Mouse (Mus musculus): ENCODE measurements around the gene Fbxo21. TPM values are rescaled to one million over a fixed set of nuclear protein-coding genes. Genes with fewer than 3 reads are reported as not detected.
A peak's percentile ranks its signal among the peaks of the same experiment; 100 is the strongest.

The Fbxo21 gene
- polyA plus RNA-seq (2015; fragmentation: Nextera tagmentation; extraction: Ambion mirVana): 51.0 and 53.0 TPM in 2 replicates

- Histone ChIP-seq H3K4me1 (peaks cover 28% of the 10 kb centered on the region), H3K27me3 (replicated peaks) (no peaks in the 10 kb centered on the region), H3K9ac (peak within 1 kb of the TSS; percentile 98), H3K4me2 (peak within 1 kb of the TSS; percentile 84), H3K27ac (replicated peaks) (peak within 1 kb of the TSS; percentile 82), H3K36me3 (peaks cover 32% of the 10 kb centered on the region), H3K4me3 (peak within 1 kb of the TSS; percentile 100), H3K9me3 (no peaks in the 10 kb centered on the region)
- under 1% methylated on average over 88 of the region's 88 CpGs for WGBS
- ATAC-seq (ENCODE audit: extremely low read depth, insufficient number of reproducible peaks, low FRiP score, low TSS enrichment): peak; percentile 92
Observed at GRCm38 (mm10) chr5:117976657-117977500, at the start of gene Fbxo21. Fbxo21 (plus strand) TSS chr5:117976730.

- Histone ChIP-seq H3K27me3 (replicated peaks) (peaks cover 28% of the 10 kb centered on the region), H3K27ac (replicated peaks) (no peak overlapping the region), H3K4me3 (no peak overlapping the region), H3K4me1 (no peaks in the 10 kb centered on the region), H3K36me3 (no peaks in the 10 kb centered on the region), H3K4me2 (no peak overlapping the region), H3K9me3 (no peaks in the 10 kb centered on the region), H3K9ac (no peak overlapping the region)
- WGBS: 83% methylated on average over 2 of the region's 2 CpGs
- ATAC-seq (ENCODE audit: extremely low read depth, insufficient number of reproducible peaks, low FRiP score, low TSS enrichment): no peak
Observed at GRCm38 (mm10) chr5:117928553-117928952, 48.0 kb upstream of the Fbxo21 start.

DNA sequence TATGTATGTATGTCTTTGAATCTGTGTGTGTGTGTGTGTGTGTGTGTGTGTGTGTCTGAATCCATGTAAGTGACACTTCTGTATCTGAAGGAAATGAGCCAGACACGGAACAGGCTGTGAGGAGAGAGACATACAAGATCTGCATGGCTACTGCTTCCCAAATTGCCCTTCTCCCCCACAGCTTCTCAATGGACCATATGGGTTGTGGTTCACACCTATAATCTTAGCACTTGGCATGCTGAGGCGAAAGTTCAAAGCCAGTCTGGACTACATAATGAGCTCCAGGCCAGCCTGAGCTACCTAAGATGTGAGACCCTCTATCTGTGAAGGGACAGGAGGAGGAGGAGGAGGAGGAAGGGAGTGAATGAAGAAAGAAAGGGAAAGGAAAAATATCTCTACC, 44.3 kb upstream of the Fbxo21 start:
- Histone ChIP-seq H3K4me2 (no peak overlapping the region), H3K27ac (replicated peaks) (no peak overlapping the region), H3K9me3 (no peaks in the 10 kb centered on the region), H3K9ac (no peak overlapping the region), H3K4me1 (no peaks in the 10 kb centered on the region), H3K36me3 (no peaks in the 10 kb centered on the region), H3K27me3 (replicated peaks) (peaks cover 41% of the 10 kb centered on the region), H3K4me3 (no peak overlapping the region)
- ATAC-seq (ENCODE audit: extremely low read depth, insufficient number of reproducible peaks, low FRiP score, low TSS enrichment): no peak
- 64% methylated on average over 2 of the region's 2 CpGs for WGBS

DNA sequence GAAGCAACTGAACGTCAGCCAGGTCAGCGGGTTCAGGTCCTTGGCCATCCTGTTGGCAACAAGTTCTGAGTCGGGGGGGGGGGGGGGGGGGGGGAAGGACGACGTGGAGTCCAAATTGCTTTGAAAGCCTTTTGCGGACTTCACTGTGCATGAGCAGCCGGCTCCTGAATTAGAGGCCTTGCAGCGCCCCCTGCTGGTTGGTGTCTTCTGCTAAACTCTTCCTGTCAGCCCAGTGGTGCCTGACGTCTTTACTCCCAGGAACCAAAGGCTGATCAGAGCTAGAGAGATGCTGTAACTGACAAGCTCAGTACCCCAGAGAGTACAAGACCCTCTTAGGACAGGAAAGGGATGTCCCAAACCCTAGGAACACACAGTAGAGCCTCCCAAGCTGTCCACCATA, 43.7 kb upstream of the Fbxo21 start:
- no peak overlapping the region for H3K9ac ChIP-seq
- 3% methylated on average over 9 of the region's 9 CpGs for WGBS
- no peak overlapping the region for H3K4me2 ChIP-seq
- no peak overlapping the region for H3K4me3 ChIP-seq
- H3K4me1 ChIP-seq: no peaks in the 10 kb centered on the region
- ATAC-seq (ENCODE audit: extremely low read depth, insufficient number of reproducible peaks, low FRiP score, low TSS enrichment): no peak
- H3K9me3 ChIP-seq: no peaks in the 10 kb centered on the region
- no peak overlapping the region for H3K27ac ChIP-seq (replicated peaks)
- H3K27me3 ChIP-seq (replicated peaks): peaks cover 44% of the 10 kb centered on the region
- H3K36me3 ChIP-seq: no peaks in the 10 kb centered on the region

GRCm38 (mm10) chr5:117936346-117936745, 40.2 kb upstream of the Fbxo21 start:
- H3K27me3 ChIP-seq (replicated peaks): peaks cover 39% of the 10 kb centered on the region

GRCm38 (mm10) chr5:117937186-117937585, 39.3 kb upstream of the Fbxo21 start:
- Histone ChIP-seq H3K4me2 (no peak overlapping the region), H3K27me3 (replicated peaks) (peaks cover 37% of the 10 kb centered on the region), H3K4me3 (no peak overlapping the region), H3K9me3 (no peaks in the 10 kb centered on the region), H3K4me1 (peaks cover 5% of the 10 kb centered on the region), H3K36me3 (no peaks in the 10 kb centered on the region), H3K9ac (no peak overlapping the region), H3K27ac (replicated peaks) (no peak overlapping the region)
- ATAC-seq (ENCODE audit: extremely low read depth, insufficient number of reproducible peaks, low FRiP score, low TSS enrichment): no peak
- WGBS: 74% methylated on average over 3 of the region's 3 CpGs

More at GRCm38 (mm10) chr5:117936346-117936745, 40.2 kb upstream of the Fbxo21 start:
- no peak overlapping the region for H3K4me2 ChIP-seq
- 60% methylated on average over 16 of the region's 16 CpGs for WGBS
- no peak overlapping the region for H3K4me3 ChIP-seq
- ATAC-seq (ENCODE audit: extremely low read depth, insufficient number of reproducible peaks, low FRiP score, low TSS enrichment): no peak
- H3K4me1 ChIP-seq: peaks cover 5% of the 10 kb centered on the region
- H3K27ac ChIP-seq (replicated peaks): no peak overlapping the region
- no peaks in the 10 kb centered on the region for H3K36me3 ChIP-seq
- no peaks in the 10 kb centered on the region for H3K9me3 ChIP-seq
- H3K9ac ChIP-seq: no peak overlapping the region

- ATAC-seq (ENCODE audit: extremely low read depth, insufficient number of reproducible peaks, low FRiP score, low TSS enrichment): no peak; the same call in 1 of the 2 replicates
- H3K4me2 ChIP-seq: peak overlapping the region; percentile 70
- WGBS: 14% methylated on average over 14 of the region's 14 CpGs
- H3K9me3 ChIP-seq: no peaks in the 10 kb centered on the region
- peak overlapping the region; percentile 67 for H3K9ac ChIP-seq
- H3K27ac ChIP-seq (replicated peaks): no peak overlapping the region
- peaks cover 35% of the 10 kb centered on the region for H3K27me3 ChIP-seq (replicated peaks)
- peaks cover 5% of the 10 kb centered on the region for H3K4me1 ChIP-seq
- H3K36me3 ChIP-seq: no peaks in the 10 kb centered on the region
- H3K4me3 ChIP-seq: peak overlapping the region; percentile 46
Observed at GRCm38 (mm10) chr5:117938182-117938581, 38.3 kb upstream of the Fbxo21 start.

GRCm38 (mm10) chr5:117939402-117939801, 37.1 kb upstream of the Fbxo21 start:
- no peak overlapping the region for H3K4me3 ChIP-seq
- 78% methylated on average over 8 of the region's 8 CpGs for WGBS
- ATAC-seq (ENCODE audit: extremely low read depth, insufficient number of reproducible peaks, low FRiP score, low TSS enrichment): no peak
- no peak overlapping the region for H3K4me2 ChIP-seq
- H3K4me1 ChIP-seq: peaks cover 5% of the 10 kb centered on the region
- no peak overlapping the region for H3K9ac ChIP-seq
- no peak overlapping the region for H3K27ac ChIP-seq (replicated peaks)
- H3K27me3 ChIP-seq (replicated peaks): peaks cover 34% of the 10 kb centered on the region
- no peaks in the 10 kb centered on the region for H3K9me3 ChIP-seq
- no peaks in the 10 kb centered on the region for H3K36me3 ChIP-seq

DNA sequence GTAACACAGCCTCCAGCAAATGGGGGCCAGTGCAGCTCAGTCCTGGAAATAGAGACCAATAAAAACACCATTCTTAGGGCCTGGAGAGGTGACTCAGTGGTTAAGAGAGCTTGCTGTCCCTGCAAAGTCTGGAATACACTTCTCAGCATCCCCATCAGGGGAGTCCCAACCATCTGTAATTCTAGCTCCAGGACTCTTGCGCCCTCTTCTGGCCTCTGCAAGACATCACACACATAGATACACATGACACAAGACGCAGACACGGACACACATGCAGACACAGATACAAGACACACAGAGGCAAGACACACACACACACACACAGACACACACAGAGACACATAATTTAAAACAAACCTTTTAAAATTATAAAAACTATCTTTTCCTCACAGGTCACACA, 35.0 kb upstream of the Fbxo21 start:
- 75% methylated on average over 3 of the region's 3 CpGs for WGBS
- H3K9me3 ChIP-seq: no peaks in the 10 kb centered on the region
- H3K4me1 ChIP-seq: peaks cover 5% of the 10 kb centered on the region
- ATAC-seq (ENCODE audit: extremely low read depth, insufficient number of reproducible peaks, low FRiP score, low TSS enrichment): no peak
- no peaks in the 10 kb centered on the region for H3K36me3 ChIP-seq
- H3K9ac ChIP-seq: no peak overlapping the region
- no peak overlapping the region for H3K4me3 ChIP-seq
- H3K27ac ChIP-seq (replicated peaks): no peak overlapping the region
- no peak overlapping the region for H3K4me2 ChIP-seq
- peaks cover 18% of the 10 kb centered on the region for H3K27me3 ChIP-seq (replicated peaks)

DNA sequence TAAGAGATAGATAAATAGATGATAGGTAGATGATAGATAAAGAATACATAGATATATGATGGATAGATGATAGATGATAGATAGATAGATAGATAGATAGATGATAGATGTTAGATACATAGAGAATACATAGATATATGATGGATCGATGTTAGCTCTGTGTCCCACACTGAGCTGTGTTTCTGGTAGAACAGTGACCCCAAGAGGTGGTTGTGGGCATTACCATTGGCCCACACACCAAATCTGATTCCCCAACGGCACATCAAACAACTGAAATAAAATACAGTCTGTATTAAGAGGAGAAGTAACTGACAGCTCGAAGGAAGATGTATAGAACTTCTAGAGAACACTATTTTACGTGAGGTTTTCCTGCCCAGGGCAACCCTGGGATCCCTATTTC, 29.9 kb upstream of the Fbxo21 start:
- Histone ChIP-seq H3K27ac (replicated peaks) (no peak overlapping the region), H3K27me3 (replicated peaks) (peaks cover 9% of the 10 kb centered on the region), H3K36me3 (no peaks in the 10 kb centered on the region), H3K4me3 (no peak overlapping the region), H3K4me1 (no peaks in the 10 kb centered on the region), H3K4me2 (no peak overlapping the region), H3K9ac (no peak overlapping the region), H3K9me3 (no peaks in the 10 kb centered on the region)
- ATAC-seq (ENCODE audit: extremely low read depth, insufficient number of reproducible peaks, low FRiP score, low TSS enrichment): no peak
- 26% methylated on average over 4 of the region's 4 CpGs for WGBS

GRCm38 (mm10) chr5:117949393-117949792, 27.1 kb upstream of the Fbxo21 start:
- 77% methylated on average over 10 of the region's 10 CpGs for WGBS
- Histone ChIP-seq H3K4me3 (no peak overlapping the region), H3K4me2 (no peak overlapping the region), H3K4me1 (no peaks in the 10 kb centered on the region), H3K9ac (no peak overlapping the region), H3K36me3 (no peaks in the 10 kb centered on the region), H3K27me3 (replicated peaks) (peaks cover 4% of the 10 kb centered on the region; the same call in 1 of the 2 replicates), H3K9me3 (no peaks in the 10 kb centered on the region), H3K27ac (replicated peaks) (no peak overlapping the region)
- no peak for ATAC-seq (ENCODE audit: extremely low read depth, insufficient number of reproducible peaks, low FRiP score, low TSS enrichment)

- H3K4me2 ChIP-seq: no peak overlapping the region
- no peaks in the 10 kb centered on the region for H3K36me3 ChIP-seq
- no peak for ATAC-seq (ENCODE audit: extremely low read depth, insufficient number of reproducible peaks, low FRiP score, low TSS enrichment)
- no peak overlapping the region for H3K27ac ChIP-seq (replicated peaks)
- no peaks in the 10 kb centered on the region for H3K9me3 ChIP-seq
- H3K27me3 ChIP-seq (replicated peaks): 0 out of 2 replicates have a peak, but pooled peaks cover 4% of the 10 kb centered on the region
- H3K4me3 ChIP-seq: no peak overlapping the region
- H3K9ac ChIP-seq: no peak overlapping the region
- 0 out of 2 replicates have a peak, but pooled peaks cover 3% of the 10 kb centered on the region for H3K4me1 ChIP-seq
- 78% methylated on average over 12 of the region's 12 CpGs for WGBS
Observed at GRCm38 (mm10) chr5:117953893-117954292, 22.6 kb upstream of the Fbxo21 start.
